Comparison of ENCODE assay signal across 8 mouse cellular contexts in genomic region chr2:60086197-60086903, GRCm38 (mm10).
DNase-seq lines count a peak whose midpoint lies in the region; ATAC-seq lines count a peak whose summit lies in the region.

No protein-coding gene starts in this region.

- no peak overlapping the region for H3K9ac ChIP-seq in limb, embryonic 15.5 days
- no peak overlapping the region for H3K9ac ChIP-seq in hindbrain, embryonic 12.5 days

- no peak overlapping the region for H3K4me3 ChIP-seq in limb, embryonic 15.5 days
- H3K4me3 ChIP-seq in hindbrain, embryonic 12.5 days = no peak overlapping the region

- ATAC-seq in limb, embryonic 15.5 days (ENCODE audit: insufficient number of reproducible peaks, low FRiP score, low TSS enrichment, low read depth) = no peak
- no peak for ATAC-seq in hindbrain, embryonic 12.5 days (ENCODE audit: low FRiP score)

- H3K27me3 ChIP-seq in limb, embryonic 15.5 days = no peaks in the 10 kb centered on the region
- no peaks in the 10 kb centered on the region for H3K27me3 ChIP-seq in hindbrain, embryonic 12.5 days

- H3K27ac ChIP-seq in limb, embryonic 15.5 days = peak overlapping the region; percentile 48
- no peak overlapping the region for H3K27ac ChIP-seq in hindbrain, embryonic 12.5 days

- peak; percentile 23 for DNase-seq in cerebellum, adult 8-10 months
- DNase-seq in cerebellum, adult 11-12 months = no peak
- DNase-seq in 3T3-L1 (ENCODE audit: low read depth, low spot score) = peak; percentile 96
- peak; percentile 84 for DNase-seq in fat pad, adult 2 months (ENCODE audit: extremely low read depth, low read depth, low spot score)
- DNase-seq in left cerebral cortex, postnatal 4 days = no peak
- DNase-seq in layer of hippocampus, adult 8-10 months (ENCODE audit: low spot score in 2 of 2) = no peak

- intact Hi-C loops in left cerebral cortex, postnatal 4 days (cut with DNase I) = no loop called here

- H3K4me2 ChIP-seq in limb, embryonic 15.5 days = no peak overlapping the region
- H3K4me2 ChIP-seq in hindbrain, embryonic 12.5 days (replicated peaks) = no peak overlapping the region

- H3K9me3 ChIP-seq in limb, embryonic 15.5 days = no peaks in the 10 kb centered on the region
- H3K9me3 ChIP-seq in hindbrain, embryonic 12.5 days (replicated peaks) = no peaks in the 10 kb centered on the region

- no peaks in the 10 kb centered on the region for H3K36me3 ChIP-seq in limb, embryonic 15.5 days
- H3K36me3 ChIP-seq in hindbrain, embryonic 12.5 days = no peaks in the 10 kb centered on the region

- peaks cover 19% of the 10 kb centered on the region for H3K4me1 ChIP-seq in limb, embryonic 15.5 days
- peaks cover 19% of the 10 kb centered on the region for H3K4me1 ChIP-seq in hindbrain, embryonic 12.5 days

- 35% methylated on average over 8 of the region's 8 CpGs for WGBS in limb, embryonic 15.5 days
- WGBS in hindbrain, embryonic 12.5 days = 89% methylated on average over 8 of the region's 8 CpGs

Comparison
In these comparisons a context has a peak if more than half of its experiments do, and no peak if none do; other contexts are left out.
1. DNase-seq: peak in cerebellum, adult 8-10 months (single experiment), 3T3-L1 (single experiment) and fat pad, adult 2 months (single experiment); none in cerebellum, adult 11-12 months (single experiment), left cerebral cortex, postnatal 4 days (single experiment) and layer of hippocampus, adult 8-10 months (0 of 2).